Mouse (Mus musculus) ES-Bruce4 (cell line): ENCODE data around the gene Coq5.

Source experiments
- EP300 ChIP-seq: IDR thresholded peaks from 2 replicates; pipeline ENCODE4 v1.6.1; 2011; ENCODE audit warnings: low read depth, low read length; ENCODE audit not compliant: insufficient read depth
- POLR2A ChIP-seq: IDR thresholded peaks from one replicate; pipeline ENCODE4 v1.8.1; 2011; ENCODE audit warnings: low read length; ENCODE audit not compliant: insufficient read depth

GRCm38 (mm10) chr5:115296347-115296746 lies 16.9 kb downstream of the Coq5 start:
- TF ChIP-seq POLR2A, result no peak
- no peak for TF ChIP-seq EP300
